Comparison of ENCODE assay signal across 25 mouse cellular contexts in genomic region chr6:35502904-35503303, GRCm38 (mm10). TPM values are rescaled to one million over a fixed set of nuclear protein-coding genes. Genes with fewer than 3 reads are reported as not detected.
DNase-seq lines count a peak whose midpoint lies in the region; ATAC-seq lines count a peak whose summit lies in the region.
"Had no signal": no experiment of that assay in that cellular context is flagged by ENCODE, and none has a peak within 500 bp of the region (broad histone marks: within the 10 kb centered on the region; RNA-seq: fewer than 3 reads in every experiment).

No protein-coding gene starts in this region.

- ATAC-seq in heart, embryonic 12.5 days (ENCODE audit: insufficient number of reproducible peaks, low FRiP score): no peak
- ATAC-seq in neural tube, embryonic 15.5 days (ENCODE audit: low FRiP score): no peak
- ATAC-seq: forebrain, embryonic 13.5 days; intestine, postnatal 0 days; midbrain, embryonic 16.5 days had no signal

- WGBS in heart, embryonic 12.5 days: 70% methylated on average over 2 of the region's 2 CpGs
- WGBS in neural tube, embryonic 15.5 days: 93% methylated on average over 2 of the region's 2 CpGs

- no peaks in the 10 kb centered on the region for H3K4me1 ChIP-seq in heart, embryonic 12.5 days (replicated peaks)
- H3K4me1 ChIP-seq in neural tube, embryonic 15.5 days: no peaks in the 10 kb centered on the region
- H3K4me1 ChIP-seq: embryonic facial prominence, embryonic 15.5 days; heart, embryonic 13.5 days; limb, embryonic 13.5 days had no signal

- peak; percentile 29 to 52 for DNase-seq in frontal cortex, postnatal 36 days (ENCODE audit: low spot score in 2 of 2)
- DNase-seq in frontal cortex, postnatal 25 days (ENCODE audit: low spot score in 2 of 2): no peak
- DNase-seq in 3T3-L1 (ENCODE audit: low read depth, low spot score): peak; percentile 85
- peak; percentile 60 for DNase-seq in 416B (ENCODE audit: low read depth)
- DNase-seq in NIH3T3 (ENCODE audit: low read depth): peak; percentile 81
- no peak for DNase-seq in urinary bladder, postnatal 10 days (ENCODE audit: low spot score)
- DNase-seq: adrenal gland, postnatal 10 days; gastrocnemius, postnatal 36 days; heart, adult 18-20 months; heart, postnatal 10 days; kidney, adult 9 months; kidney, postnatal 10 days; lung, postnatal 36 days had no signal

- H3K27me3 ChIP-seq in heart, embryonic 12.5 days (replicated peaks): no peaks in the 10 kb centered on the region
- H3K27me3 ChIP-seq in neural tube, embryonic 15.5 days (replicated peaks): no peaks in the 10 kb centered on the region
- H3K27me3 ChIP-seq: embryonic facial prominence, embryonic 15.5 days; forebrain, embryonic 13.5 days; heart, embryonic 13.5 days; limb, embryonic 13.5 days had no signal

- no peak overlapping the region for H3K27ac ChIP-seq in heart, embryonic 12.5 days (ENCODE audit: poor library complexity, severe bottlenecking)
- H3K27ac ChIP-seq in neural tube, embryonic 15.5 days (replicated peaks): no peak overlapping the region
- H3K27ac ChIP-seq: embryonic facial prominence, embryonic 10.5 days; embryonic facial prominence, embryonic 15.5 days; forebrain, embryonic 13.5 days; heart, embryonic 13.5 days; hindbrain, embryonic 14.5 days; limb, embryonic 13.5 days had no signal

- H3K4me2 ChIP-seq in heart, embryonic 12.5 days: no peak overlapping the region
- no peak overlapping the region for H3K4me2 ChIP-seq in neural tube, embryonic 15.5 days
- H3K4me2 ChIP-seq: embryonic facial prominence, embryonic 15.5 days; forebrain, embryonic 13.5 days; heart, embryonic 13.5 days; hindbrain, embryonic 14.5 days; limb, embryonic 13.5 days; liver, embryonic 11.5 days; midbrain, embryonic 11.5 days had no signal

- no peak overlapping the region for H3K9ac ChIP-seq in heart, embryonic 12.5 days
- H3K9ac ChIP-seq in neural tube, embryonic 15.5 days (replicated peaks): no peak overlapping the region
- H3K9ac ChIP-seq: embryonic facial prominence, embryonic 15.5 days; forebrain, embryonic 13.5 days; heart, embryonic 13.5 days; hindbrain, embryonic 14.5 days; limb, embryonic 13.5 days had no signal

- H3K4me3 ChIP-seq in heart, embryonic 12.5 days: no peak overlapping the region
- no peak overlapping the region for H3K4me3 ChIP-seq in neural tube, embryonic 15.5 days (replicated peaks)
- H3K4me3 ChIP-seq: embryonic facial prominence, embryonic 10.5 days; embryonic facial prominence, embryonic 15.5 days; forebrain, embryonic 13.5 days; heart, embryonic 13.5 days; limb, embryonic 13.5 days had no signal

- H3K9me3 ChIP-seq in heart, embryonic 12.5 days (replicated peaks): no peaks in the 10 kb centered on the region
- no peaks in the 10 kb centered on the region for H3K9me3 ChIP-seq in neural tube, embryonic 15.5 days (replicated peaks)
- H3K9me3 ChIP-seq: embryonic facial prominence, embryonic 10.5 days; embryonic facial prominence, embryonic 15.5 days; forebrain, embryonic 13.5 days; heart, embryonic 13.5 days; limb, embryonic 13.5 days had no signal

- peaks cover 4% of the 10 kb centered on the region; the same call in 1 of the 2 replicates for H3K36me3 ChIP-seq in heart, embryonic 12.5 days
- no peaks in the 10 kb centered on the region for H3K36me3 ChIP-seq in neural tube, embryonic 15.5 days
- H3K36me3 ChIP-seq: embryonic facial prominence, embryonic 15.5 days had no signal

RNA-seq across cellular contexts. Expression of gene Mtpn, which starts 36.8 kb away (rescaled TPM):
- 105 and 107 TPM in 2 replicates for polyA plus RNA-seq in heart, embryonic 12.5 days (2016; fragmentation: Nextera tagmentation; extraction: Ambion mirVana)
- polyA plus RNA-seq in neural tube, embryonic 15.5 days (2015; fragmentation: Nextera tagmentation; extraction: Ambion mirVana): 187 and 195 TPM in 2 replicates

Comparison
In these comparisons a context has a peak if more than half of its experiments do, and no peak if none do; other contexts are left out.
1. DNase-seq: peak in frontal cortex, postnatal 36 days (2 of 2), 3T3-L1 (single experiment), 416B (single experiment) and NIH3T3 (single experiment); none in frontal cortex, postnatal 25 days (0 of 2) and urinary bladder, postnatal 10 days (single experiment).